Mouse (Mus musculus): ENCODE results near the gene Arl16.

DNA sequence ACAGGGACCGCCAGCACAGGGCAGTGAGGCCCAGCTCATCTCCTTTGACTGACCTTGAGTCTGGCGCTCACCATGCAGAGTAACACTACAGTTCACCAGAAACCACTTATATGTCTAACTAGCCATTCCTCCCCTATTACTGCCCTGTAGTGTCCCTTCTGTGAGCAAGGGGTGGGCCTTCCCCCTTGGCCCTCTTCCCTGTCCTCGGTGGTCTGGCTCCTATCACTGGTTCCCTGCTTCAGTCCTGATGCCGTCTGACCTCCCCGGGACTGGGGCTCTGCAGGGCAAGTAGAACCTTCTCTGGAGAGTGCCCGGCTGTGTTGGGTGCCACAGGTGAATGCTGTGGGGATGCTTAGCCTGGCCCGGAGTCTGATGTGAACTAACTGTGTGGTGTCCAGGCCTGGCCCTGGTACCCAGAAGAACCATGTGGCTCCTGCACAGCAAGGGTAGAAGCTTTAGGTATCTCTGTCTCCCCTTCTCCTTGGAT lies 16.1 kb upstream of the Arl16 start:
- TF ChIP-seq CTCF (IDR thresholded peaks at IDR 0.05; ENCODE audit: low read depth, low read length) (no peak), POLR2A (IDR thresholded peaks at IDR 0.05; ENCODE audit: insufficient read depth, low read length) (no peak)
